Mouse (Mus musculus): ENCODE measurements around the gene Dhrs7b.
A peak's percentile ranks its signal among the peaks of the same experiment; 100 is the strongest.
"Not testable (repeated sequence)": the region's sequence is repeated elsewhere in the genome, so short reads cannot be mapped to it uniquely, and the experiment has no call there.

Dhrs7b gene

GRCm38 (mm10) chr11:60841467-60842200 lies 11.2 kb downstream of the Dhrs7b start:
- DNase-seq (ENCODE audit: low spot score) = no peak

GRCm38 (mm10) chr11:60843412-60843811 lies 13.0 kb downstream of the Dhrs7b start:
- no peak for DNase-seq (ENCODE audit: low spot score)

DNA sequence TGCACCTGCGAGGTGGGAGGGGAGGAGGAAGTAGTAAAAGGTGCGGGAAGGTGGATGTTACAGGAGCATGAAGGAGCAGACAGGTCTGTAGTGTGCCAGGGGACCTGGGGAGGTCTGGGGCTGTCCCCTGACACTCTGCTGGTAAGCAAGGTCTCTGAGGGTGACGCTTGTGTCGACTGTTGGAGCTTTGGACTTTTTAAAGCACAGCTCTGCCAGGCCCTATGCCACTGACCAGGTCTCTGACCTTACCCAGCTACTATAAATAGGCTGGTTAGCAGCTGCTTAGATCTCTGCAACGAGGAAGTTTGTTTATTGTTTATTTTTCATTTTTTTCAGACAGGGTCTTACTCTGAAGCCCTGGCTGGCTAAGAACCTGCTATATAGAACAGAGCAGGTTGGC lies 15.0 kb downstream of the Dhrs7b start:
- no peak for DNase-seq (ENCODE audit: low spot score)

DNA sequence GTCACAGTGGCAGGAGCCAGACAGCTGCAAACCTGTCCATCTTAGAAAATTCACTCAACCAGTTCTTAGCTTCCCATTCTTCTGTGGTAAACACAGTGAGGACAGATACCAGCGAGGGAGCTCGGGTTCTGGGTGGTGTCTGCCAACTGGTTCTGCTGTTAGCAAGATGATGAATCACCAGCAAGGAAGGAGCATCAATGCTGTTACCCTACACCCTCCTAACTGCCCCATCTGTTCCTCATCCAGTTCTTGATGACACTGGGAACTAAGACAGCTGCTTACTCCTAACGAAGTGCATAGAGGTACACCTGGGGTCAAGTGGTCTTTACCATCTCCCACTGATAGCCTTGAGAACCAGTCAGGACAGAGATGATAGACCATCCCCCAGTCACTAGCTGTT lies 26.2 kb downstream of the Dhrs7b start:
- no peak for DNase-seq (ENCODE audit: low spot score)

- no peak for DNase-seq (ENCODE audit: low spot score)
Observed at GRCm38 (mm10) chr11:60861993-60862392, 31.6 kb downstream of the Dhrs7b start.

DNA sequence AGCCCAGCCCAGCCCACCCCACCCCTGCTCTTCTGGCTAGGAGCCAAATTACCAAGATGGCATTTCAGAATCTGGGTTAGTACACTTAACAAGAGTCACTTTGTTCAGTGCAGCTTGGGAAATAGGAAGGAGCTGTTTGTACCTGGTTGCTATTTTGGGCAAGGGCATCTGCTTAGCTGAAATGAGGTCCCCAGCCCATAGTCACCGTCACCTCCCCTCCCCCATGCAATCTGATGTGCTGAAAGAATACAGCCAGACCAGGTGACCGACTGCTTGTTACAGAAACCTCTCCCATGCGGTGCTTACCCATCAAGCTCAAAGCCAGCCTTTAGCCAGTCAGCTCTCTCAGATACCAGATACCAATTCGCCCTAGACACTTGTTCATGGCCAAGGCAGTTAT lies 32.8 kb downstream of the Dhrs7b start:
- peak; percentile 39 for DNase-seq (ENCODE audit: low spot score)

DNA sequence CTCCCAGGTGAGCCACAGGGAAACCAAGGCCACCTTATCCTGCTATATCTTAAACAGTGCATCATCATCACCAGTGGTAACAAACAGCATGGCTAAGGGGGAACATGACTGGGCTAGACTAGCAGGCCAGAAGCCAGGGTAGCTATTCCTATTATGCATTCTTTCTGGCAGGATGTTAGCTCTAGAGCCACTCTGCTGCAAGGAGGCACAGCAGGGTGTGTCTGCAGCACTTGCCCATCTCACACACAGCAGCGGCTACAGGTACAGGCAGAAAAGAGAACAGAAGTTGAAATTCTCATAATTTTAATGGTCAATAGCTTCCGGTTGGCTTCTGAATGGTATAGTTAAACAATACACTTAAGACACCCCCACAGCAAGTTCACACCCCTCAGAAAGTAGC lies 33.7 kb downstream of the Dhrs7b start:
- DNase-seq (ENCODE audit: low spot score) = no peak

DNA sequence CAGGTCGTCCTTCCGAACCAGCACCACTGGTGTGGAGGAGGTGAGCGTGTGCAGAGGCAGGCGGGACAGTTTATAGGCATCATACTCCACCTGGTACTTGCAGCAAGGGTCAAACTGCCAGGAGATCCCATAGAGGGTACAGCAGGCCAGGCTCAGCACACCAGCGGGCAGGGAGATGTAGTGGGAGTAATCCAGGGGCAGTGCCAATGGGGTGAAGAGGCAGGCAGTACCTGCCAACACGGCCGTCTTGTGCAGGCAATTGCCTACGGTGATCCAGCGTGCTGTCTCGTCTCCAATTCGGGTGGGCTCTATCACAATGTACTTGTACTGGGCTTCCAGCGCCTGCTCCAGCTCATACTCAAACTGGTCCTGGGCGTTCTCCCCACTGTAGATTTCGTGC lies 34.5 kb downstream of the Dhrs7b start:
- DNase-seq (ENCODE audit: low spot score) = no peak

- no peak for DNase-seq (ENCODE audit: low spot score)
Observed at GRCm38 (mm10) chr11:60866021-60866420, 35.6 kb downstream of the Dhrs7b start.

DNA sequence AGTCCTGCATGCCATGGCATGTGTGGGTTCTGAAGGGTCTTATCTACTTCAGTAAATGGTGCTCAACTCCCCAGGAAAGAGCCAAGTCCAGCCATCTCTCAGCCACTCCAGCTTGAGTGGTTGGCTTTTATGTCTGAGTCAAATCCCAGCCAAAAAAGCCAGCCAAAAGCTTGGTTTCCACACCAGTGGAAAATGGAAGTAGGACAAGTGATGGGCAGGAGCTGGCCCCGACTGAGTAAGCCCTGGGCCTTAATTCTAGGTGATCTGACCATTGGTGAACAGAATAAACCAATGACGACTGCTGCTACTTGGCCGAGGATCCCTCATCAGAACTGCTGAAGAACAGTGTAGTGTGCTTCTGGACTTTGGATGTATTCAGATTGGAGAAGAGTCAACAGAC lies 37.0 kb downstream of the Dhrs7b start:
- no peak for DNase-seq (ENCODE audit: low spot score)

DNA sequence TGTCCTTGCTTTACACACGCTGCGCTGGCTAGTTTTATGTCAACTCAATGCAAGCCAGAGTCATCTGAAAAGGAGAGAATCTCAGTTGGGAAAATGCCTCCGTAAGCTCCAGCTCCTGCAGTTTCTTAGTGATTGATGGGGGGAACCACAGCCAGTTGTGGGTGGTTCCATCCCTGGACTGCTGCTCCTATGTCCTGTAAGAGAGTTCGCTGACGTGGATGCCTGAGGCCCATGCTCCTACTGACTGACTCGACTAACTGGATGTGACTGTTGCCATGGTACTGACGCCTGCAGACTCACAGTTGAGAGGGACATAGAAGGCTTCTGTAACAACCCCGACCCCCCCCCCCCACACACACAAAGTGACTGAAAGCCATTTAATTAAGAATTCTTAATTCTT lies 37.5 kb downstream of the Dhrs7b start:
- DNase-seq (ENCODE audit: low spot score) = no peak

GRCm38 (mm10) chr11:60869471-60869870 lies 39.0 kb downstream of the Dhrs7b start:
- not testable (repeated sequence) for DNase-seq (ENCODE audit: low spot score)

DNA sequence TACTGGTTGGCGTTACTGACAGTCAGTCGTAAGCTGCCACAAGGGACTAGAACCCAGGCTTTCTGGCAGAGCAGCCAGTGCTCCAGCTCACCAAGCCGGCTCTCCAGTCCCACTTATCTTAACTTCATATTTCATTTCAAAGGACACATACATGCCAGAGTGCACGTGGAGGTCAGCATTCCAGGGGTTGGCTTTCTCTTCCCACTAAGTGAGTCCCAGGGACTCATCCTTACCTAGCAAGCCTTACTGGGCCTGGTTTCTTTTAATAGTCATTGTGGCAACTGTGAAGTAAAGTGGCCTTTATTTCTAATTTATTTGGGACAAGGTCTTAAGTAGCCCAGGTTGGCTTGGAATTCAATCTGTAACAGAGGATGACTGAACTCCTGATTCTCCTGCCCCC lies 41.0 kb downstream of the Dhrs7b start:
- DNase-seq (ENCODE audit: low spot score) = no peak

GRCm38 (mm10) chr11:60873101-60873500 lies 42.7 kb downstream of the Dhrs7b start:
- DNase-seq (ENCODE audit: low spot score) = no peak

- DNase-seq (ENCODE audit: low spot score) = peak; percentile 61
Observed at GRCm38 (mm10) chr11:60878056-60878612, 47.7 kb downstream of the Dhrs7b start.

DNA sequence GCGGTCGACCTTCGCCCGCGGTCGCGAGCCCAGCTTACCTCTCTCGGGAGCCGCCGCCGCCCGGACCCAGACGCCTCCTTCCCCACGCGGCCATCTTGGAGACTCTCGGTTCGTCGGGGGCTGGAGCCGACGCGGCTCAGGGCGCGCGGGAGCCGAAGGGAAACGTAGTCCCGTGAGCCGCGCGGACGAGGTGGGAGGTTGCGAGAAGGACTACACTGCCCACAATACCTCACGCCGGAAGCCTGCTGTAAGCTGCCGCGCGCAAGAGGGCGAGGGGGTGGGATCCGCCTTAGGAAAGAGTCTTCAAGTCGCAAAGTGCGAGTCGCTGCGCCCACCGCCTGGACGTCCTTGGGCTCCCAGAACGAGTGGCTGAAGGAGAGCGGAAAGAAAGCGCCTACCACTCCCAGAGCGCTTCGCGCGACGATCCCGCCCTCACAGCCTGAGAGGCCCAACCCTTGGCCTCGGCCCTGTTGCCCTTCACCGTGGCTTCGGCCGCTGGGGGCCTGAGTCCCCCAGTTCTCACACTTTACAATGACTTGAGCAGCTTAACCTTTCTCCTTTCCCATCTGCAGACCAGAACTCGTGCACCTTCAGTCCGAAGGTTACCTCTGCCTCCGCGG lies 48.4 kb downstream of the Dhrs7b start, which contains the start of gene Tmem11:
Tmem11 (minus strand) TSS at position 598 of the 620 bp plus-strand sequence.
- peak; percentile 97 for DNase-seq (ENCODE audit: low spot score)

GRCm38 (mm10) chr11:60879423-60879822 lies 49.0 kb downstream of the Dhrs7b start:
- peak; percentile 76 for DNase-seq (ENCODE audit: low spot score)

GRCm38 (mm10) chr11:60880559-60880958 lies 50.1 kb downstream of the Dhrs7b start:
- DNase-seq (ENCODE audit: low spot score) = peak; percentile 27

DNA sequence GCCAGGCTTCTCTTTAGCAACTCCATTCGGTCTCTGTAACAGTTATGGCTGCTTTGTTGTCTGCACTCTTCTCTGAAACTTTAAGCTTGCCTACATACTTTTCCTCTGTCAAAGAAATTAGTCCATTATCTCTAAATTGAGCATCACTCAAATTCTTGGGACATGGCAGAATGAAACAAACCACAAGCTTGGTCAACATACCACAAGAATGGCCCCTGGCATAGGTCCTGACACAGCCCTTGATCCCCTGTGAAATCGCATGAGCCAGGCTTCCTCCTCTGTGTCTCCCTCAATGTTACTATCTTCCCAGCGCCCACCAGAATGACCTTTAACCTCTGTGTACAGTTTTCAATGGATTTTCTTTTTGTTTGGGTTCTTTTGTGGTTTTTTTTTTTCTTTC lies 52.0 kb downstream of the Dhrs7b start:
- DNase-seq (ENCODE audit: low spot score) = no peak

DNA sequence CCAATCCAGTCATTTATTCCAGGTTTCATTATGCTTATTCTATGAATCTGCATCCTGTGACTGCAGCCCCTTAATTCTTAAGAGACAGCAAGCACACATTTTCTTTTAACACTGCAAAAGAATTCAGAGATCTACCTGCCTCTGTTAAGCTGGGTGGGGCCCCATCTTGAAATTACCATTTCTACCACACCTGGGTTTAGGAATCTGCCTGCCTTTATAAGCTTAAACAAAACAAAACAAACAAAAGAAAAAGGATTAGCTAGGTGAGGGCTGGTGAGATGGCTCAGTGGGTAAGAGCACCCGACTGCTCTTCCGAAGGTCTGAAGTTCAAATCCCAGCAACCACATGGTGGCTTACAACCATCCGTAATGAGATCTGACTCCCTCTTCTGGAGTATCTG lies 56.6 kb downstream of the Dhrs7b start:
- not testable (repeated sequence) for DNase-seq (ENCODE audit: low spot score)

GRCm38 (mm10) chr11:60889861-60890260 lies 59.4 kb downstream of the Dhrs7b start:
- DNase-seq (ENCODE audit: low spot score) = no peak

- no peak for DNase-seq (ENCODE audit: low spot score)
Observed at GRCm38 (mm10) chr11:60890286-60890685, 59.9 kb downstream of the Dhrs7b start.

DNA sequence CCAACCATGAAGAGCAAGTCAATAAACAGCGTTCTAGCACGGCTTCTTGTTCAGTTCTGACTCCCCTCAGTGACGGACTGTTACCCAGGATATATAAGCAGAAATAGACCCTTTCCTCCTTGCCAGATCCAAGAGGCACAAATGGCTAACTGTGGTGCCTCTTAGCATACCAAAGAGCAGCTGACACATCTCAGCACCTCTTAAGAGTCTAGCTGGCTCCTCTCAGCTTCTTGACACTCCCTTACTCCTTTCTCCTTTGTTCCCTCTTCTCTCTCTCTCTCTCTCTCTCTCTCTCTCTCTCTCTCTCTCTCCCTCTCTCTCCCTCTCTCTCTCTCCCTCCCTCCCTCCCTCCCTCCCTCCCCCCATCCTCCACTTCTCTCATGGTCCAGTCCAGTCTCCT lies 60.3 kb downstream of the Dhrs7b start:
- no peak for DNase-seq (ENCODE audit: low spot score)

All from MN1 (cell line).